Mouse (Mus musculus) heart, postnatal 0 days (tissue): ENCODE data around the gene Ccl12. TPM values are rescaled to one million over a fixed set of nuclear protein-coding genes. Genes with fewer than 3 reads are reported as not detected.

Experiments used
- ATAC-seq: fragments of 200-750 bp; cut with Nextera tagmentation; 2 replicates; pipeline ENCODE4 v1.8.0; 2017; ENCODE audit warnings: low read depth, moderate number of reproducible peaks, moderate library complexity; ENCODE audit not compliant: insufficient read depth
- DNase-seq: peaks from one replicate; pipeline ENCODE4 v3.0.0-alpha.2; 2016; ENCODE audit warnings: low spot score
- H3K27ac ChIP-seq: fragments of 300-500 bp; sonication (generic); 2 replicates; pipeline ENCODE4 v1.5.1; 2014; ENCODE audit warnings: low read depth, mild to moderate bottlenecking
- H3K27me3 ChIP-seq: fragments of 300-500 bp; sonication (generic); 2 replicates; pipeline ENCODE4 v1.6.1; 2014; ENCODE audit warnings: low read length, mixed read lengths; ENCODE audit not compliant: control insufficient read depth, insufficient read depth
- H3K36me3 ChIP-seq: fragments of 300-500 bp; sonication (generic); replicated peaks from 2 replicates; pipeline ENCODE4 v1.6.1; 2014; ENCODE audit warnings: low read length, mixed read lengths; ENCODE audit not compliant: control insufficient read depth, insufficient read depth
- H3K4me1 ChIP-seq: fragments of 300-500 bp; sonication (generic); 2 replicates; pipeline ENCODE4 v1.6.1; 2014; ENCODE audit warnings: antibody characterized with exemption; ENCODE audit not compliant: control insufficient read depth, insufficient read depth
- H3K4me2 ChIP-seq: fragments of 300-500 bp; sonication (generic); 2 replicates; pipeline ENCODE4 v1.6.1; 2014; ENCODE audit warnings: low read depth, mild to moderate bottlenecking, low read length, moderate library complexity
- H3K4me3 ChIP-seq: fragments of 300-500 bp; sonication (generic); 2 replicates; pipeline ENCODE4 v1.5.1; 2014; ENCODE audit warnings: low read depth, low read length
- H3K9ac ChIP-seq: fragments of 300-500 bp; sonication (generic); replicated peaks from 2 replicates; pipeline ENCODE4 v1.6.1; 2014; ENCODE audit warnings: low read depth, low read length, mixed read lengths
- H3K9me3 ChIP-seq: fragments of 300-500 bp; sonication (generic); replicated peaks from 2 replicates; pipeline ENCODE4 v1.6.1; 2016; ENCODE audit warnings: low read length; ENCODE audit not compliant: control insufficient read depth
- CTCF ChIP-seq: IDR thresholded peaks from 2 replicates; pipeline ENCODE4 v1.5.1; 2016; ENCODE audit warnings: antibody characterized with exemption, control low read depth, low read depth
- EP300 ChIP-seq: IDR thresholded peaks from 2 replicates; pipeline ENCODE4 v1.6.1; 2016; ENCODE audit warnings: antibody characterized with exemption, low read depth
- WGBS: fragments of 180-500 bp; shearing (Covaris S2); extraction: QIAGEN DNeasy Blood & Tissue Kit; methylation state at CpG from one replicate; pipeline ENCODE4 v1.1.7; 2014; 5-methylcytosine and 5-hydroxymethylcytosine counted together
- polyA plus RNA-seq: library from polyadenylated mRNA; unstranded; fragments of >200 nt; fragmentation: Nextera tagmentation; extraction: Ambion mirVana; gene quantifications from 2 replicates; pipeline ENCODE4 v1.2.1, GENCODE M21; 2015
- total RNA-seq: library from RNA; depleted of rRNA; stranded (reverse); fragments of >200 nt; gene quantifications from 2 replicates; pipeline ENCODE4 v1.2.3, GENCODE M21; 2014; ENCODE audit warnings: low replicate concordance; rRNA removed

Gene Ccl12
- total RNA-seq (not detected in 2 replicates), polyA plus RNA-seq (3.2 and 5.1 TPM in 2 replicates)

DNA sequence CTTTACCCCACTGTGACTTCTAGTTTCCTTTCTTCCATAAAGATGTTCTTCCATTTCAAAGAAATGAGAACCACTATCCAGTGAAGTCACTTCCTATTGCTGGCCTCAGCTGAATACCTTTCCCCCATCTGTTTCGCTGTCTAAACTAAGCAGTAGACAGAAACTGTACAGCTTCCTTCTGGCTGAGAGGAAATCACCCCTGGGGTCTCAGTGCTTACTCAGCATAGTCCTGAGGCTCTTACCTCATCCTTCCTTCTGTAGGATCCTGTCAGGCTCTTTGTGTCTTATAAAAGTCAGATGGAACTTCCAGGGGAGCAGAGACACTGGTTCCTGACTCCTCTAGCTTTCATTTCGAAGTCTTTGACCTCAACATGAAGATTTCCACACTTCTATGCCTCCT lies at the start of gene Ccl12:
Gene Ccl12, plus strand, starts transcription at position 317 of the 400 bp plus-strand sequence.
- Histone ChIP-seq H3K27me3 (no peaks in the 10 kb centered on the region), H3K4me3 (no peak within 1 kb of the TSS), H3K36me3 (no peaks in the 10 kb centered on the region), H3K4me1 (no peaks in the 10 kb centered on the region), H3K9ac (no peak within 1 kb of the TSS), H3K9me3 (no peaks in the 10 kb centered on the region), H3K4me2 (no peak within 1 kb of the TSS), H3K27ac (no peak within 1 kb of the TSS)
- ATAC-seq = no peak
- TF ChIP-seq CTCF = no peak
- TF ChIP-seq EP300 = no peak
- WGBS = 43% methylated on average over 2 of the region's 2 CpGs
- DNase-seq = no peak

- 68% methylated on average over 7 of the region's 7 CpGs for WGBS
- no peak for TF ChIP-seq EP300
- no peak for TF ChIP-seq CTCF
- Histone ChIP-seq H3K4me1 (no peaks in the 10 kb centered on the region), H3K9ac (no peak overlapping the region), H3K9me3 (no peaks in the 10 kb centered on the region), H3K4me2 (no peak overlapping the region), H3K27ac (no peak overlapping the region), H3K27me3 (no peaks in the 10 kb centered on the region), H3K36me3 (no peaks in the 10 kb centered on the region), H3K4me3 (no peak overlapping the region)
- no peak for DNase-seq
- no peak for ATAC-seq
Measured at GRCm38 (mm10) chr11:82053849-82054248, 47.8 kb upstream of the Ccl12 start.

GRCm38 (mm10) chr11:82057646-82058045 lies 44.0 kb upstream of the Ccl12 start, which contains the start of gene Ccl11:
Ccl11 (plus strand) TSS chr11:82057823.
- WGBS = 58% methylated on average over 6 of the region's 6 CpGs
- Histone ChIP-seq H3K27ac (no peak within 1 kb of the TSS), H3K9ac (no peak within 1 kb of the TSS), H3K4me2 (no peak within 1 kb of the TSS), H3K36me3 (no peaks in the 10 kb centered on the region), H3K27me3 (no peaks in the 10 kb centered on the region), H3K4me1 (no peaks in the 10 kb centered on the region), H3K9me3 (no peaks in the 10 kb centered on the region), H3K4me3 (no peak within 1 kb of the TSS)
- TF ChIP-seq EP300 (no peak), CTCF (no peak)
- ATAC-seq = no peak
- DNase-seq = no peak

DNA sequence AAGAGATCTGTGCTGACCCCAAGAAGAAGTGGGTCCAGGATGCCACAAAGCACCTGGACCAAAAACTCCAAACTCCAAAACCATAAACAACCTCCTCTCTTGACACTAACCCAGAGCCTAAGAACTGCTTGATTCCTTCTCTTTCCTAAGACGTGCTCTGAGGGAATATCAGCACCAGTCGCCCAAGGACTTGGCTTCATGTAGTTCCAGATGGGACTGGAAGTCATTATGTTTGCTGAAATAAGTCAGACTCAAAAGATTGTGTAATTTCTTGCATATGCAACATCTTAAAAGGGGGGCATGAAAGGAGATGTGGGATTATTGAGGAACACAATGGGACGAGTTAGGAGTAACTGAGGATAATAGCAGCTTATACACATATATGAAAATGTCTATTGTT lies 39.4 kb upstream of the Ccl12 start:
- no peak overlapping the region for H3K4me2 ChIP-seq
- TF ChIP-seq CTCF = no peak
- TF ChIP-seq EP300 = no peak
- H3K36me3 ChIP-seq = no peaks in the 10 kb centered on the region
- no peak overlapping the region for H3K27ac ChIP-seq
- no peaks in the 10 kb centered on the region for H3K9me3 ChIP-seq
- no peak overlapping the region for H3K4me3 ChIP-seq
- WGBS = 61% methylated on average over 3 of the region's 3 CpGs
- DNase-seq (no peak), ATAC-seq (no peak)
- H3K27me3 ChIP-seq = no peaks in the 10 kb centered on the region
- H3K4me1 ChIP-seq = no peaks in the 10 kb centered on the region
- H3K9ac ChIP-seq = no peak overlapping the region

DNA sequence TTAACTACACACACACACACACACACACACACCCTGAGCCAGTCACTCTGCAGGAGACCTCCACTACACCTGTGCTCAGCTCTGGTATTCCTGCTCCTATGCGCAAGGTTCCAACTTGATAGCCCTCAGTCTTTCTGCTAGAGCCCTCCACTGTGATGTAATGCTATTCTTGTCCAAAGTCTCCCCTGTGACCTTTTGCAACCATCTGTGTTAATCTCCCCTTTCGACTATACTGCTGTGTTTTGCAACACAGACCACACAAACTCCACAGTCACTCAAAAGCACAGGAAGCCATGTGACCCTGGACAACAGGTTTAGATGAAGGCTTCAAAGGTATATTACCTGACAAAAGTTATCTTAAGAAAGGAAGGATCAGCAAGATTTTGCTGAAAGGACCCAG lies 38.2 kb upstream of the Ccl12 start:
- no peaks in the 10 kb centered on the region for H3K27me3 ChIP-seq
- no peaks in the 10 kb centered on the region for H3K4me1 ChIP-seq
- TF ChIP-seq EP300 (no peak), CTCF (no peak)
- no peaks in the 10 kb centered on the region for H3K9me3 ChIP-seq
- H3K4me2 ChIP-seq = no peak overlapping the region
- H3K27ac ChIP-seq = no peak overlapping the region
- H3K4me3 ChIP-seq = no peak overlapping the region
- no peak overlapping the region for H3K9ac ChIP-seq
- no peaks in the 10 kb centered on the region for H3K36me3 ChIP-seq
- no peak for ATAC-seq
- DNase-seq = no peak
- WGBS = 61% methylated on average over 2 of the region's 2 CpGs

DNA sequence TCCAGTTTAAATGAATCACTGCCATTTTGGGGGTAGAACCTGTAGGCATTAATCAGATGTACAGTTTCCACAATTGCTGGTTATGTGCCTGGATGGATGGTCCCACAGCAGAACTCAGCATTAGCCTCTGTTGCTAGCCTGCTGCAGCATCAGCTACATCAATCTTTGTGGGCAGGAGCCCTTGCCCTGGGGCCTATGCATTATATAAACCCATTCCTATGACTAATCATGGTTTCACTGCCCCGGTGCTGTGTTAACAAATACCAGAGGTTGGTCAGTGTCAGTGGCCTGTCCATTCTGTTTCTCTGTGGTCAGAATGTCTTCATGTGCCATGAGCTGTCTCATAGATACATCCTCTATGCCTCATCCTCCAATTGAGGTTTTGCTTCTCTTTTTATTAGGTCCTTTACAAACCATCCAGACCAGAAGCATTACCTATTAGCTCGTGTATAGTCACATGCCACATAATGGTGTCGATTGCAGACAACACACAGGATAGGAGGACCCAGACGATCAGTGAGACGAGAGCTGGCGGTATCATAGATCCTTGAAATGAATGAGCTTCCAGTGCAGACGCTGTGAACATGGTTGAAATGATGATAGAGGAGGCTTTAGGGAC lies 34.6 kb upstream of the Ccl12 start:
- 66% methylated on average over 7 of the region's 7 CpGs for WGBS
- H3K9me3 ChIP-seq = no peaks in the 10 kb centered on the region

More for the DNA sequence above, 34.6 kb upstream of the Ccl12 start:
- no peaks in the 10 kb centered on the region for H3K27me3 ChIP-seq
- ATAC-seq (no peak), DNase-seq (no peak)
- TF ChIP-seq EP300 = no peak
- no peak for TF ChIP-seq CTCF
- no peak overlapping the region for H3K4me2 ChIP-seq
- H3K9ac ChIP-seq = no peak overlapping the region
- H3K27ac ChIP-seq = no peak overlapping the region
- no peaks in the 10 kb centered on the region for H3K36me3 ChIP-seq
- H3K4me3 ChIP-seq = no peak overlapping the region
- no peaks in the 10 kb centered on the region for H3K4me1 ChIP-seq
